17 mouse cellular contexts compared by ENCODE assay signal in genomic region chr10:28391168-28391567, GRCm38 (mm10).
"Had no signal": no experiment of that assay in that cellular context is flagged by ENCODE, and none has a peak within 500 bp of the region (broad histone marks: within the 10 kb centered on the region; RNA-seq: fewer than 3 reads in every experiment).

No protein-coding gene starts in this region.

- H3K9ac ChIP-seq: lung, embryonic 15.5 days; midbrain, embryonic 13.5 days; midbrain, embryonic 15.5 days; neural tube, embryonic 12.5 days; stomach, embryonic 15.5 days had no signal

- H3K4me1 ChIP-seq: megakaryocyte, embryonic 14.5 days; midbrain, embryonic 13.5 days; midbrain, embryonic 15.5 days; neural tube, embryonic 12.5 days had no signal

- H3K4me2 ChIP-seq: lung, embryonic 15.5 days; midbrain, embryonic 11.5 days; midbrain, embryonic 13.5 days; midbrain, embryonic 15.5 days; neural tube, embryonic 12.5 days; stomach, embryonic 15.5 days had no signal

- H3K36me3 ChIP-seq: lung, embryonic 15.5 days; midbrain, embryonic 13.5 days; midbrain, embryonic 15.5 days; neural tube, embryonic 12.5 days; stomach, embryonic 15.5 days had no signal

- ATAC-seq: lung, postnatal 0 days; midbrain, embryonic 13.5 days; midbrain, embryonic 15.5 days had no signal

- H3K27me3 ChIP-seq: lung, embryonic 15.5 days; megakaryocyte, embryonic 14.5 days; midbrain, embryonic 13.5 days; midbrain, embryonic 15.5 days; neural tube, embryonic 12.5 days; stomach, embryonic 15.5 days had no signal

- H3K27ac ChIP-seq: lung, embryonic 15.5 days; macrophage; midbrain, embryonic 13.5 days; midbrain, embryonic 15.5 days; neural tube, embryonic 12.5 days; stomach, embryonic 15.5 days; stomach, postnatal 0 days had no signal

- H3K9me3 ChIP-seq: lung, embryonic 15.5 days; megakaryocyte, embryonic 14.5 days; midbrain, embryonic 13.5 days; midbrain, embryonic 15.5 days; neural tube, embryonic 12.5 days; stomach, embryonic 15.5 days had no signal

- DNase-seq: lung, adult 2 months; lung, postnatal 14 days; lung, postnatal 36 days; right cerebral cortex, postnatal 14 days; thymus, adult 2 months; thymus, postnatal 25 days; thymus, postnatal 4 days had no signal

- H3K4me3 ChIP-seq: lung, embryonic 15.5 days; megakaryocyte, embryonic 14.5 days; midbrain, embryonic 13.5 days; midbrain, embryonic 15.5 days; neural tube, embryonic 12.5 days; stomach, embryonic 15.5 days had no signal
